Mouse (Mus musculus) c-Kit-positive CD71-positive TER-119-negative erythroid progenitor cells, embryonic 14.5 days (primary cell): ENCODE data around the gene Ddx3y.

ENCODE experiments used
- DNase-seq: peaks from one replicate; pipeline ENCODE4 v3.0.0-alpha.2; 2013; ENCODE audit warnings: low read depth

The Ddx3y gene

GRCm38 (mm10) chrY:1286171-1286795 lies at the start of gene Ddx3y:
Ddx3y (minus strand) TSS chrY:1286629.
- peak; percentile 46 for DNase-seq

GRCm38 (mm10) chrY:1293708-1294107 lies 7.3 kb upstream of the Ddx3y start:
- DNase-seq: no peak

- DNase-seq: peak; percentile 23
Measured at GRCm38 (mm10) chrY:1285735-1286134, 694 bp downstream of the Ddx3y start.

GRCm38 (mm10) chrY:1246117-1246516 lies 40.3 kb downstream of the Ddx3y start:
- no peak for DNase-seq

- DNase-seq: peak; percentile 50
Measured at GRCm38 (mm10) chrY:1245426-1245863, 41.0 kb downstream of the Ddx3y start, which contains the start of gene Uty. Uty (minus strand) TSS chrY:1245759.

DNA sequence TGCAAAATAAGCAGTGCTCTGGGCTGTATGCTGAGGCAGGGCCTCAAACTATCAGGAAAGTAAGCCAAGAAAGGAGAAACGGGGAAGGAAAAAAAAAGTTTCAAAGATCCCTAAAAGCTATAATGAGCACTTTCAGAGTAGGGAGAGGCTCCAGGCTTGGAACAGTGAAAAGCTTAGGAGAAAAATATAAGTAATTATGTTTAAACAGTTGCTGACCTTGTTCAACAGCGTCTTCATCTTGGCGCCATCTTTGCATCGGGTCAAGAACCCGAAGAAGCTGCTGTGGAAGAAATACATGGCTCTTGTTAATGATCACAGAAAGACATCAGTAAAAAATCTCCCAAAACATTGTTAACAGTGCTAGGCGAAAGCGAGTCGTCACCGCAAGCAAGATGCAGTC lies 41.5 kb downstream of the Ddx3y start:
- DNase-seq: no peak

DNA sequence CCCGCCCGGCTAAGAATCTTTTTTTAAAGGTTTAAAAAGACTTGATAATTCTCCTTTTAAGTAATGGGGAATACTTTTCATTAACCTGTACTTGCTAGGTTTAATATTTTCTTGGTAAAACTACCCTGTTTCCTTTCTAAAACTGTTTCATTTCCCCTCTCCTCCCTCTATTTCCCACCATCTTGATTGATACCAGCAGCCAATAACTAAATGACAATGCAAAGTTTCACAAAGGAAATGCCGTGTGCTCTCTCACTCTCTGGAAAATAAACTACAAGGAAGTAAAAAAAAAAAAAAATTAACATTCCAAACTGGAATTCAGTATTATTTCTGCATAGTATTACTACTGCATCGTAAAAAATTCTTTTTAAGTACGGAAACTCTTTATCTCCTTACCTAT lies 42.0 kb downstream of the Ddx3y start:
- DNase-seq: no peak

- DNase-seq: no peak
Measured at GRCm38 (mm10) chrY:1220001-1220400, 66.4 kb downstream of the Ddx3y start.
